Mouse (Mus musculus) CH12.LX (cell line): Measurements from ENCODE around the gene Spata25.

Experiments
- BHLHE40 ChIP-seq: IDR thresholded peaks from 2 replicates; pipeline ENCODE4 v1.6.1; 2011; ENCODE audit warnings: mild to moderate bottlenecking, low read depth, low read length, improper control_type of control experiment
- CTCF ChIP-seq, 2 experiments: IDR thresholded peaks in 1 of 2; conservative IDR thresholded peaks in 1 of 2; 2 replicates each; pipeline ENCODE4 v1.5.1; 2011 to 2012; ENCODE audit warnings: low read depth in 2 of 2, low read length in 2 of 2, improper control_type of control experiment in 1 of 2, inconsistent platforms in 1 of 2, mild to moderate bottlenecking in 1 of 2, moderate library complexity in 1 of 2
- ELF1 ChIP-seq: IDR thresholded peaks from 2 replicates; pipeline ENCODE4 v1.6.1; 2014; ENCODE audit warnings: low read depth, mild to moderate bottlenecking, inconsistent platforms, low read length, improper control_type of control experiment

GRCm38 (mm10) chr2:164787779-164788178, 40.6 kb downstream of the Spata25 start:
- TF ChIP-seq CTCF (conservative IDR thresholded peaks at IDR 0.05 in 1 of 2, IDR thresholded peaks at IDR 0.05 in 1 of 2; ENCODE audit: low read depth in 2 of 2, low read length in 2 of 2): no peak
- TF ChIP-seq ELF1: no peak
- TF ChIP-seq BHLHE40: no peak
